Mouse (Mus musculus) thymus, postnatal 14 days (tissue): ENCODE results near the gene Cd40.

Source experiments
- DNase-seq: peaks from one replicate; pipeline ENCODE4 v3.0.0; 2021

Cd40 gene

GRCm38 (mm10) chr2:165059961-165060360 is 4.5 kb downstream of the Cd40 start:
- DNase-seq, result no peak

GRCm38 (mm10) chr2:165061638-165062433 is 6.4 kb downstream of the Cd40 start:
- no peak for DNase-seq

GRCm38 (mm10) chr2:165064489-165064888 is 9.1 kb downstream of the Cd40 start:
- no peak for DNase-seq

- DNase-seq, result no peak
Observed at GRCm38 (mm10) chr2:165068806-165069205, 13.4 kb downstream of the Cd40 start.

- peak; percentile 34 for DNase-seq
Observed at GRCm38 (mm10) chr2:165070096-165070816, 14.8 kb downstream of the Cd40 start.

- no peak for DNase-seq
Observed at GRCm38 (mm10) chr2:165073381-165073781, 18.0 kb downstream of the Cd40 start.

- DNase-seq, result no peak
Observed at GRCm38 (mm10) chr2:165074081-165074884, 18.9 kb downstream of the Cd40 start.

- peak; percentile 70 for DNase-seq
Observed at GRCm38 (mm10) chr2:165074937-165075336, 19.5 kb downstream of the Cd40 start.

GRCm38 (mm10) chr2:165077055-165077454 is 21.6 kb downstream of the Cd40 start:
- DNase-seq, result no peak

GRCm38 (mm10) chr2:165078045-165078444 is 22.6 kb downstream of the Cd40 start:
- DNase-seq, result no peak

GRCm38 (mm10) chr2:165078605-165079004 is 23.2 kb downstream of the Cd40 start:
- no peak for DNase-seq

- no peak for DNase-seq
Observed at GRCm38 (mm10) chr2:165080657-165081056, 25.2 kb downstream of the Cd40 start.

GRCm38 (mm10) chr2:165081257-165081656 is 25.8 kb downstream of the Cd40 start:
- DNase-seq, result no peak

GRCm38 (mm10) chr2:165086634-165087033 is 31.2 kb downstream of the Cd40 start:
- DNase-seq, result no peak

- no peak for DNase-seq
Observed at GRCm38 (mm10) chr2:165089470-165089869, 34.0 kb downstream of the Cd40 start.

GRCm38 (mm10) chr2:165090650-165091049 is 35.2 kb downstream of the Cd40 start, which contains the start of gene 1700025C18Rik:
TSS of gene 1700025C18Rik (minus strand) at chr2:165090750.
- no peak for DNase-seq

GRCm38 (mm10) chr2:165091433-165091965 is 36.1 kb downstream of the Cd40 start:
- DNase-seq, result no peak

GRCm38 (mm10) chr2:165092393-165092792 is 37.0 kb downstream of the Cd40 start:
- no peak for DNase-seq

- DNase-seq, result no peak
Observed at GRCm38 (mm10) chr2:165096367-165096766, 40.9 kb downstream of the Cd40 start.

- no peak for DNase-seq
Observed at GRCm38 (mm10) chr2:165098861-165099260, 43.4 kb downstream of the Cd40 start.

GRCm38 (mm10) chr2:165100749-165101148 is 45.3 kb downstream of the Cd40 start:
- DNase-seq, result no peak

GRCm38 (mm10) chr2:165102920-165103319 is 47.5 kb downstream of the Cd40 start:
- DNase-seq, result no peak

- DNase-seq, result no peak
Observed at GRCm38 (mm10) chr2:165105513-165106079, 50.2 kb downstream of the Cd40 start.
